Mouse (Mus musculus) stomach, postnatal 0 days (tissue): ENCODE results near the gene Pitpnm1.

Experiments used
- CTCF ChIP-seq: IDR thresholded peaks from 2 replicates; pipeline ENCODE4 v1.5.1; 2016; ENCODE audit warnings: antibody characterized with exemption, low read depth, mild to moderate bottlenecking, moderate library complexity
- EP300 ChIP-seq: optimal IDR thresholded peaks from 2 replicates; pipeline ENCODE3; 2016; ENCODE audit warnings: antibody characterized with exemption

- TF ChIP-seq CTCF (peak; percentile 42), EP300 (no peak)
Observed at GRCm38 (mm10) chr19:4051016-4051415, 48.8 kb upstream of the Pitpnm1 start.
